Mouse (Mus musculus): ENCODE data around the gene Gm3317. TPM values are rescaled to one million over a fixed set of nuclear protein-coding genes. Genes with fewer than 3 reads are reported as not detected.
"Not testable (repeated sequence)": the region's sequence is repeated elsewhere in the genome, so short reads cannot be mapped to it uniquely, and the experiment has no call there.

Gene Gm3317
- 2.6 and 3.0 TPM in 2 replicates for total RNA-seq (2012; rRNA removed)

DNA sequence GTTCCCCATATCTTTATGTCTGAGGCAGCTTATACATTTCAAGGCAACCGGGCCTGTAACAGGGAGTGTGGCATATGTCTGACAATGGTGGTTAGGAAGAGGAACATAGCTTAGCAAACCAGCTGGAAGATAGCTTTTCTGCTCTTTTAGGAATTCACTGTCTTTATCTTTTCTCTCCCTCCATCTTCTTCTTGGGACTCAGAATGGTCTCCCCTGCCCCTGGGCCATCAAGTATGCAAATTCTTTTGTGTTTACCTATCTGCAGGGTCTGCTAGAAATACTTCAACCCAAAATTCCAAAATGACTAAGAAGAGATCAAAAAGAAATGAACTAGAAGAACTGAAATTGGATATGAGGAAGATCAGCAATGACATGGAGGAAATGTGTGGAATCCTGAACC, at the start of gene Gm3317:
Gm3317 (plus strand) TSS at position 301 of the 400 bp plus-strand sequence.
- H3K36me3 ChIP-seq (ENCODE audit: control insufficient read depth, insufficient read depth, low read length, poor library complexity, severe bottlenecking); H3K4me3 ChIP-seq (ENCODE audit: insufficient read depth in 1 of 2, low read depth in 1 of 2, low read length in 2 of 2, poor library complexity in 1 of 2, severe bottlenecking in 1 of 2); H3K9ac ChIP-seq (ENCODE audit: insufficient read depth, low read depth, low read length, poor library complexity, severe bottlenecking); H3K27ac ChIP-seq (ENCODE audit: insufficient read depth, low read depth, low read length, poor library complexity, severe bottlenecking); in situ Hi-C loops (cut with MboI; ENCODE audit: low sequenced_read_pairs in 2 of 2, unreplicated experiment in 2 of 2); H3K4me1 ChIP-seq (ENCODE audit: control insufficient read depth in 2 of 2, insufficient read depth in 2 of 2, low read length in 2 of 2, poor library complexity in 1 of 2); H3K9me3 ChIP-seq (ENCODE audit: control insufficient read depth, insufficient read depth, low read depth, low read length); DNase-seq (ENCODE audit: low read depth, low spot score): not testable (repeated sequence)

DNA sequence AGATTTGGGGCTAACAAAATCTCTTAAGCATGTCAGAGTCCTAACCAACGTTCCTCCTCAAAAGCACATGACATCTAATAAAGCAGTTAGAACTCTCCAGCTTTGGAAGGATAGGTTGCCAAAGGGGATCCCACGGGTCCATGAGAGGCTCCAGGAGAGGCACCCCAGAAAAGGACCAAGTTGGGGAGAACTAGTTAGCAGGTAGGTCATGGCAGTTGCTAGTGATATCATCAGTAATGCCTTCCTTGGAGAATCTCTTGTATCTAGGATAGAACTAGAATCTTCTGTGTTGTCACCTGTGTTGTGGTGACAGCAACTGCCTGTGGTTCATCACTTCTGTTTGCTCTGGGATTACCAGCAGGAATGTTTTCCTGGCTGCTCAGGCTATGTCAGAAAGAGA, 33.1 kb upstream of the Gm3317 start, which contains the start of gene Gm8279:
Gm8279 (plus strand) TSS at position 301 of the 400 bp plus-strand sequence.
- H3K9ac ChIP-seq (ENCODE audit: insufficient read depth, low read depth, low read length, poor library complexity, severe bottlenecking); H3K9me3 ChIP-seq (ENCODE audit: control insufficient read depth, insufficient read depth, low read depth, low read length); in situ Hi-C loops (cut with MboI; ENCODE audit: low sequenced_read_pairs in 2 of 2, unreplicated experiment in 2 of 2); H3K36me3 ChIP-seq (ENCODE audit: control insufficient read depth, insufficient read depth, low read length, poor library complexity, severe bottlenecking); H3K4me1 ChIP-seq (ENCODE audit: control insufficient read depth in 2 of 2, insufficient read depth in 2 of 2, low read length in 2 of 2, poor library complexity in 1 of 2); H3K4me3 ChIP-seq (ENCODE audit: insufficient read depth in 1 of 2, low read depth in 1 of 2, low read length in 2 of 2, poor library complexity in 1 of 2, severe bottlenecking in 1 of 2); DNase-seq (ENCODE audit: low read depth, low spot score); H3K27ac ChIP-seq (ENCODE audit: insufficient read depth, low read depth, low read length, poor library complexity, severe bottlenecking): not testable (repeated sequence)

DNA sequence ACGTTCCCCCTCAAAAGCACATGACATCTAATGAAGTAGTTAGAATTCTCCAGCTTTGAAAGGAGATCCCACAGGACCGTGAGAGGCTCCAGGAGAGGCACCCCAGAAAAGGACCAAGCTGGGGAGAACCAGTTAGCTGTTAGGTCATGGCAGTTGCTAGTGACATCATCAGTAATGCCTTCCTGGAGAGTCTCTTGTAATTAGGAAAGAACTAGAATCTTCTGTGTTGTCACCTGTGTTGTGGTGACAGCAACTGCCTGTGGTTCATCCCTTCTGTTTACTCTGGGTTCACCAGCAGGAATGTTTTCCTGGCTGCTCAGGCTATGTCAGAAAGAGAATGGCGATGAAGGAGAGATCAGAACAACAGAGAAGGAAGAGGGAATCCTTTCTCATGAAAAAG, 21.2 kb downstream of the Gm3317 start, which contains the start of gene Gm8271:
Gm8271 (plus strand) TSS at position 301 of the 400 bp plus-strand sequence.
- H3K4me3 ChIP-seq (ENCODE audit: insufficient read depth in 1 of 2, low read depth in 1 of 2, low read length in 2 of 2, poor library complexity in 1 of 2, severe bottlenecking in 1 of 2); H3K9me3 ChIP-seq (ENCODE audit: control insufficient read depth, insufficient read depth, low read depth, low read length); in situ Hi-C loops (cut with MboI; ENCODE audit: low sequenced_read_pairs in 2 of 2, unreplicated experiment in 2 of 2); H3K4me1 ChIP-seq (ENCODE audit: control insufficient read depth in 2 of 2, insufficient read depth in 2 of 2, low read length in 2 of 2, poor library complexity in 1 of 2); H3K9ac ChIP-seq (ENCODE audit: insufficient read depth, low read depth, low read length, poor library complexity, severe bottlenecking); DNase-seq (ENCODE audit: low read depth, low spot score); H3K36me3 ChIP-seq (ENCODE audit: control insufficient read depth, insufficient read depth, low read length, poor library complexity, severe bottlenecking); H3K27ac ChIP-seq (ENCODE audit: insufficient read depth, low read depth, low read length, poor library complexity, severe bottlenecking): not testable (repeated sequence)

Other genes with a start within 250 kb of the Gm3317 start
- gene Gm8297, start 180.6 kb upstream of the Gm3317 start, total RNA-seq (2012; rRNA removed) = not detected in 2 replicates
- not detected in 2 replicates for gene Gm3298, start 148.6 kb upstream of the Gm3317 start, total RNA-seq (2012; rRNA removed)
- gene 4930555G01Rik, start 113.9 kb upstream of the Gm3317 start, total RNA-seq (2012; rRNA removed) = not detected in 2 replicates
- gene Gm8281, start 93.5 kb upstream of the Gm3317 start, total RNA-seq (2012; rRNA removed) = 0.16 and 0.31 TPM in 2 replicates
- gene Gm8279, start 33.0 kb upstream of the Gm3317 start, total RNA-seq (2012; rRNA removed) = 1.2 TPM in 1 of 2 replicates, not detected in the other
- not detected in 2 replicates for gene Gm8271, start 21.3 kb downstream of the Gm3317 start, total RNA-seq (2012; rRNA removed)
- gene Gm3526, start 96.0 kb downstream of the Gm3317 start, total RNA-seq (2012; rRNA removed) = 0.22 TPM in 1 of 2 replicates, not detected in the other
- gene Gm3542, start 170.4 kb downstream of the Gm3317 start, total RNA-seq (2012; rRNA removed) = not detected in 2 replicates
- gene Gm3500, start 224.5 kb downstream of the Gm3317 start, total RNA-seq (2012; rRNA removed) = 0.13 and 0.53 TPM in 2 replicates